Mouse (Mus musculus): ENCODE data around the gene Trmt11.

DNA sequence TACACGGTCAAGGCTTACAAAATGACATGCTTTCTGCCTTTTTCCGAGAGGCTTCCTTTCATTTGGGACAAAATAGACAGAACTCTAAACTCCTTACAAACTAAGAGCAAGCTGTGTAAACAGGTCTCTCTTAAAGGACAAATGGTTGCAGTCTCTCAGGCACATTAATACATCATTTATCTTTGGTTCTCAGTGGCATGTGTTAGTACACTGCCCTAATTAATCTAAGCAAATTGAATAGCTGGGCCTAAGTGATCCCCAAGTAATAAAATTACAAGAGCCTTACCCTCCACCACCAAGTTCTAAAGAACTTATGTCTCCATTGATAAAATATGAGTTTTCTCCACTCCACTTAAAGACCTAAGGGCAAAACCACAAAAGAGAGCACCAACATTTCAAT lies 47.1 kb upstream of the Trmt11 start:
- no peak for TF ChIP-seq CTCF (IDR thresholded peaks at IDR 0.05; ENCODE audit: borderline replicate concordance, control insufficient read depth, extremely low read depth, insufficient read depth, low read length, poor library complexity)
- TF ChIP-seq POLR2A (IDR thresholded peaks at IDR 0.05; ENCODE audit: control insufficient read depth, extremely low read depth, insufficient read depth, low read length, poor library complexity) = no peak

Data from thymus, adult 2 months (tissue).